In the genomic region with DNA sequence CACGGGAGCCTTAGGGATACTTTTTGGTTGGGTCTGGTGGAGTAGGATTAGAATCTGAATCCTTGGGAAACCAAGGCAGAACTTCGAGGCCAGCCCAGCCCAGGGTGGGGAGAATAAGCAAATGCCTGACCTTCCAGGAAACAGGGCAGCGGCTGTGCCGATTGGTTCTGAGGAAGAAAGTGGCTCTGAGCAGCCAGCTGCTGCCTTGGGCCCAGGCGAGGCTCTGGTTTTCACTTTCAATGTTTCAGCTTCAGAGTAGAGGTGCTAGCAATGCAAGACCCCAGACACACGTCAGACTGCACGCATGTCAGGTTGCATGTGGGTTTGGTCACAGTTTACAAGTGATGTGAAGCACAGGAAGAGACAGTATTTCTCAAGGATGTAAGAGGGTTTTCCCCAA, we compare ENCODE assay signal across 16 mouse cellular contexts. TPM values are rescaled to one million over a fixed set of nuclear protein-coding genes. Genes with fewer than 3 reads are reported as not detected.
DNase-seq lines count a peak whose midpoint lies in the region; ATAC-seq and TF ChIP-seq lines count a peak whose summit lies in the region.
"Had no signal": no experiment of that assay in that cellular context is flagged by ENCODE, and none has a peak within 500 bp of the region (broad histone marks: within the 10 kb centered on the region; RNA-seq: fewer than 3 reads in every experiment).

No protein-coding gene starts in this region.

- WGBS in forebrain, embryonic 12.5 days, result 74% methylated on average over 7 of the region's 7 CpGs
- 77% methylated on average over 7 of the region's 7 CpGs for WGBS in forebrain, embryonic 11.5 days
- 63% methylated on average over 7 of the region's 7 CpGs for WGBS in embryonic facial prominence, embryonic 13.5 days

- H3K4me3 ChIP-seq in forebrain, embryonic 12.5 days (replicated peaks), result no peak overlapping the region
- H3K4me3 ChIP-seq in forebrain, embryonic 11.5 days (ENCODE audit: low read depth, low read length), result no peak overlapping the region
- no peak overlapping the region for H3K4me3 ChIP-seq in embryonic facial prominence, embryonic 13.5 days
- no peak overlapping the region for H3K4me3 ChIP-seq in myocyte
- H3K4me3 ChIP-seq: heart, embryonic 15.5 days; hindbrain, embryonic 10.5 days had no signal

- TF ChIP-seq POLR2A in myocyte (IDR thresholded peaks at IDR 0.05; ENCODE audit: insufficient read length, low read depth), result no peak

- H3K4me1 ChIP-seq in forebrain, embryonic 12.5 days, result peaks cover 23% of the 10 kb centered on the region
- H3K4me1 ChIP-seq in forebrain, embryonic 11.5 days (replicated peaks; ENCODE audit: control insufficient read depth, insufficient read depth, low read length), result peaks cover 10% of the 10 kb centered on the region
- peaks cover 46% of the 10 kb centered on the region for H3K4me1 ChIP-seq in embryonic facial prominence, embryonic 13.5 days

- H3K27ac ChIP-seq in forebrain, embryonic 12.5 days, result peak overlapping the region; percentile 42
- no peak overlapping the region for H3K27ac ChIP-seq in forebrain, embryonic 11.5 days (ENCODE audit: low read depth, low read length)
- H3K27ac ChIP-seq in embryonic facial prominence, embryonic 13.5 days, result 0 out of 2 replicates have a peak overlapping the region, but pooled peaks have one; percentile 2
- H3K27ac ChIP-seq: heart, embryonic 15.5 days; hindbrain, embryonic 10.5 days; kidney, postnatal 0 days had no signal

- H3K9me3 ChIP-seq in forebrain, embryonic 12.5 days, result no peaks in the 10 kb centered on the region
- no peaks in the 10 kb centered on the region; the same call in 1 of the 2 replicates for H3K9me3 ChIP-seq in forebrain, embryonic 11.5 days (ENCODE audit: control insufficient read depth, low read length)
- H3K9me3 ChIP-seq in embryonic facial prominence, embryonic 13.5 days, result peaks cover 4% of the 10 kb centered on the region; the same call in 1 of the 2 replicates
- H3K9me3 ChIP-seq: heart, embryonic 15.5 days had no signal

- DNase-seq in forebrain, embryonic 11.5 days (ENCODE audit: low spot score), result no peak
- peak; percentile 72 for DNase-seq in A20 (ENCODE audit: low read depth, low spot score)
- no peak for DNase-seq in left cerebral cortex, postnatal 10 days (ENCODE audit: extremely low spot score in 1 of 2, low spot score in 2 of 2)
- no peak for DNase-seq in cerebellum, adult 18-20 months
- no peak for DNase-seq in adrenal gland, postnatal 25 days
- DNase-seq: cerebellum, postnatal 14 days; liver; liver, postnatal 0 days; lung, postnatal 36 days; thymus, postnatal 25 days had no signal

- H3K27me3 ChIP-seq in forebrain, embryonic 12.5 days, result no peaks in the 10 kb centered on the region
- no peaks in the 10 kb centered on the region for H3K27me3 ChIP-seq in forebrain, embryonic 11.5 days (ENCODE audit: control insufficient read depth, insufficient read depth, low read length)
- H3K27me3 ChIP-seq in embryonic facial prominence, embryonic 13.5 days, result no peaks in the 10 kb centered on the region
- H3K27me3 ChIP-seq in myocyte (ENCODE audit: control insufficient read depth, insufficient read depth, insufficient read length), result no peaks in the 10 kb centered on the region
- H3K27me3 ChIP-seq: heart, embryonic 15.5 days had no signal

- intact Hi-C loops in left cerebral cortex, postnatal 10 days (cut with DNase I), result no loop called here

- H3K9ac ChIP-seq in forebrain, embryonic 12.5 days, result no peak overlapping the region
- no peak overlapping the region for H3K9ac ChIP-seq in forebrain, embryonic 11.5 days (ENCODE audit: low read length)
- no peak overlapping the region for H3K9ac ChIP-seq in embryonic facial prominence, embryonic 13.5 days
- H3K9ac ChIP-seq: heart, embryonic 15.5 days; liver, postnatal 0 days had no signal

- H3K4me2 ChIP-seq in forebrain, embryonic 12.5 days, result no peak overlapping the region
- no peak overlapping the region for H3K4me2 ChIP-seq in forebrain, embryonic 11.5 days (ENCODE audit: low read depth, low read length, severe bottlenecking)
- H3K4me2 ChIP-seq in embryonic facial prominence, embryonic 13.5 days, result no peak overlapping the region
- H3K4me2 ChIP-seq in myocyte (ENCODE audit: low read depth), result peak overlapping the region; percentile 2
- H3K4me2 ChIP-seq: heart, embryonic 15.5 days had no signal

- no peak for ATAC-seq in forebrain, embryonic 12.5 days (ENCODE audit: low FRiP score)
- no peak for ATAC-seq in forebrain, embryonic 11.5 days (replicated peaks; ENCODE audit: low FRiP score)
- no peak for ATAC-seq in embryonic facial prominence, embryonic 13.5 days (ENCODE audit: insufficient number of reproducible peaks, insufficient read depth, low FRiP score, low TSS enrichment, low read depth)
- ATAC-seq: liver, postnatal 0 days had no signal

- H3ac ChIP-seq in myocyte (ENCODE audit: control insufficient read depth, insufficient read length), result no peak overlapping the region

- H3K79me2 ChIP-seq in myocyte (ENCODE audit: control insufficient read depth, insufficient read depth), result peaks cover 97% of the 10 kb centered on the region

- H3K36me3 ChIP-seq in forebrain, embryonic 12.5 days (replicated peaks), result peaks cover 5% of the 10 kb centered on the region; the same call in 1 of the 2 replicates
- no peaks in the 10 kb centered on the region for H3K36me3 ChIP-seq in forebrain, embryonic 11.5 days (ENCODE audit: control insufficient read depth, insufficient read depth, low read length)
- peaks cover 31% of the 10 kb centered on the region for H3K36me3 ChIP-seq in embryonic facial prominence, embryonic 13.5 days
- H3K36me3 ChIP-seq in myocyte (ENCODE audit: control insufficient read depth, insufficient read depth), result peaks cover 34% of the 10 kb centered on the region

TF ChIP-seq in myocyte, 11 proteins besides CTCF, POLR2A, EP300 and RAD21:
- TF ChIP-seq CEBPB (IDR thresholded peaks at IDR 0.05; ENCODE audit: insufficient read depth, poor library complexity, severe bottlenecking) (no peak), MYOG (IDR thresholded peaks at IDR 0.05; ENCODE audit: control insufficient read depth in 1 of 3, insufficient read depth in 1 of 3, insufficient read length in 2 of 3, low read depth in 2 of 3) (peak in 1 of 3 experiments; percentile 69)

RNA-seq across cellular contexts. Expression of a gene that starts 39.4 kb away (rescaled TPM):
- polyA plus RNA-seq in forebrain, embryonic 12.5 days (2016; fragmentation: Nextera tagmentation; extraction: Ambion mirVana), result 64.7 and 67.1 TPM in 2 replicates
- 59.2 and 59.7 TPM in 2 replicates for polyA plus RNA-seq in forebrain, embryonic 11.5 days (2014; fragmentation: Nextera tagmentation; extraction: Ambion mirVana)
- 70.8 and 71.5 TPM in 2 replicates for polyA plus RNA-seq in embryonic facial prominence, embryonic 13.5 days (2015; fragmentation: Nextera tagmentation; extraction: Ambion mirVana)
- 68.6 TPM for polyA plus RNA-seq in myocyte (2012; fragmentation: generic; extraction: Trizol)
- 10 to 100 TPM; 43.6 to 47.2 TPM for total RNA-seq in left cerebral cortex, postnatal 10 days (2021)
- total RNA-seq in adrenal gland, postnatal 25 days (2021), result 47.5 and 61.7 TPM in 2 replicates
